Mouse (Mus musculus) T-helper 1 cell (primary cell): ENCODE data around the gene Zdhhc5.
"Not testable (repeated sequence)": the region's sequence is repeated elsewhere in the genome, so short reads cannot be mapped to it uniquely, and the experiment has no call there.

Experiments used
- in situ Hi-C: fragments of 300-600 bp; cut with MboI, MseI; formaldehyde crosslinking; loops from one replicate; pipeline ENCODE4 v1.15.1; 2025; ENCODE audit warnings: high pct_unique_total_duplicates

Zdhhc5 gene

GRCm38 (mm10) chr2:84735346-84735920 lies 20.5 kb upstream of the Zdhhc5 start:
- in situ Hi-C loops: loop anchor here (5.0 kb wide), 1 partner anchor 62 kb away; the partner anchor contains the start of gene Ube2l6

- in situ Hi-C loops: loop anchor here (5.0 kb wide), 1 partner anchor 62 kb away; the partner anchor contains the start of gene Ube2l6
Observed at GRCm38 (mm10) chr2:84734919-84735318, 19.9 kb upstream of the Zdhhc5 start.

- in situ Hi-C loops: no loop called here
Observed at GRCm38 (mm10) chr2:84734351-84734864, 19.4 kb upstream of the Zdhhc5 start.

GRCm38 (mm10) chr2:84733579-84734300 lies 18.8 kb upstream of the Zdhhc5 start, which contains the start of gene Ypel4:
TSS of gene Ypel4 (plus strand) at chr2:84734058.
- in situ Hi-C loops: no loop called here

- in situ Hi-C loops: no loop called here
Observed at GRCm38 (mm10) chr2:84732394-84732793, 17.4 kb upstream of the Zdhhc5 start.

GRCm38 (mm10) chr2:84731206-84731605 lies 16.2 kb upstream of the Zdhhc5 start:
- in situ Hi-C loops: no loop called here

GRCm38 (mm10) chr2:84728191-84728590 lies 13.2 kb upstream of the Zdhhc5 start:
- in situ Hi-C loops: not testable (repeated sequence)

GRCm38 (mm10) chr2:84727172-84727858 lies 12.3 kb upstream of the Zdhhc5 start, which contains the start of gene Clp1:
TSS of gene Clp1 (minus strand) at chr2:84727350.
- in situ Hi-C loops: no loop called here

GRCm38 (mm10) chr2:84726716-84727115 lies 11.7 kb upstream of the Zdhhc5 start:
- in situ Hi-C loops: no loop called here

GRCm38 (mm10) chr2:84725770-84726169 lies 10.8 kb upstream of the Zdhhc5 start:
- in situ Hi-C loops: no loop called here

GRCm38 (mm10) chr2:84723856-84724255 lies 8.9 kb upstream of the Zdhhc5 start:
- in situ Hi-C loops: no loop called here

GRCm38 (mm10) chr2:84721182-84721581 lies 6.2 kb upstream of the Zdhhc5 start:
- in situ Hi-C loops: no loop called here

GRCm38 (mm10) chr2:84720718-84721117 lies 5.7 kb upstream of the Zdhhc5 start:
- in situ Hi-C loops: no loop called here

- in situ Hi-C loops: no loop called here
Observed at GRCm38 (mm10) chr2:84717357-84717756, 2.4 kb upstream of the Zdhhc5 start.

- in situ Hi-C loops: no loop called here
Observed at GRCm38 (mm10) chr2:84716423-84717355, 1.7 kb upstream of the Zdhhc5 start.

GRCm38 (mm10) chr2:84715562-84716361 lies 782 bp upstream of the Zdhhc5 start:
- in situ Hi-C loops: no loop called here

GRCm38 (mm10) chr2:84714422-84714810 lies 564 bp downstream of the Zdhhc5 start:
- in situ Hi-C loops: loop anchor here (5.0 kb wide), 1 partner anchor 37 kb away; the partner anchor contains the start of genes Gm28635, Med19 and Tmx2

- in situ Hi-C loops: loop anchor here (5.0 kb wide), 1 partner anchor 35 kb away; the partner anchor contains the start of genes Gm28635, Med19 and Tmx2
Observed at GRCm38 (mm10) chr2:84711898-84712297, 3.1 kb downstream of the Zdhhc5 start.

GRCm38 (mm10) chr2:84707523-84707922 lies 7.5 kb downstream of the Zdhhc5 start:
- in situ Hi-C loops: no loop called here

- in situ Hi-C loops: no loop called here
Observed at GRCm38 (mm10) chr2:84705295-84705694, 9.7 kb downstream of the Zdhhc5 start.
